Mouse (Mus musculus): ENCODE measurements around the gene Creb5. TPM values are rescaled to one million over a fixed set of nuclear protein-coding genes. Genes with fewer than 3 reads are reported as not detected.

Gene Creb5
- polyA plus RNA-seq, 1 experiment from 2014 or later = 25.4 TPM

DNA sequence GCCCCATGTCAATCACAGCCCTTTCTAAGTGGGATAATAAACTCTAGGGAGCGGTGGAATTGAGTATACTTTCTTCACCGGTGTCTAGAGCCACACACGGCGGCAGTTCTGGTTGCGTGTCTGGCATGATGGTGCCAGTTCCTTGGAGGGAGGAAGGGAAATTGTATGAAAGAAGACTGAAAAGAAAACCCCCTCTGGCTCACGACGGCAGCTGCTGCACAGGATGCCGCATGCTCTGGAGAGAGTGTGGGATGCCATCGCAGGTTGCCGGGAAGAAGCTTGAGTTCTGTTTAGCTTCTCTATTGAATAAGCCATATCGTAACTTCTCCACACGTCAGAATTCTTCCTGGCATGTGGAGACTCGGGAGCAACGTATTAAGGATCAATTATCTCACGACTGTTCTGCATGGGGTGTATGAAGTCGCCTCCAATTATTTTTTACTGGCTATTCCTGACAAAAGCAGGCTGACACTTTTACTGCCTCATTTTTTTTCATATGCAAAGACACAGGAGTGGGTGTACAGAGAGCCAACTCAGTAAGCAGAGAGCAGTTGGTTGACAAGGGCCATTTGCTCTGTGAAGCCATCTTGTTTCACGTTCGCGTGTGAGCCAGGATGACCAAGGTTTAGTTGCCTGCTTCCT lies 296.3 kb downstream of the Creb5 start:
- no peak overlapping the region for H3K4me2 ChIP-seq (ENCODE audit: low read depth, low read length)
- H3K27ac ChIP-seq (ENCODE audit: low read length) = no peak overlapping the region
- H3K4me3 ChIP-seq (ENCODE audit: low read length) = no peak overlapping the region
- no peaks in the 10 kb centered on the region for H3K9me3 ChIP-seq (replicated peaks; ENCODE audit: control insufficient read depth, low read length)
- no peak for ATAC-seq (replicated peaks; ENCODE audit: extremely low read depth, insufficient read depth, low FRiP score)
- 72% methylated on average over 19 of the region's 19 CpGs for WGBS
- H3K9ac ChIP-seq (ENCODE audit: low read length) = no peak overlapping the region
- H3K27me3 ChIP-seq (ENCODE audit: control insufficient read depth, insufficient read depth, low read length) = no peaks in the 10 kb centered on the region
- no peaks in the 10 kb centered on the region for H3K36me3 ChIP-seq (ENCODE audit: control insufficient read depth, insufficient read depth)
- H3K4me1 ChIP-seq (ENCODE audit: control insufficient read depth, insufficient read depth, low read length) = peaks cover 25% of the 10 kb centered on the region

DNA sequence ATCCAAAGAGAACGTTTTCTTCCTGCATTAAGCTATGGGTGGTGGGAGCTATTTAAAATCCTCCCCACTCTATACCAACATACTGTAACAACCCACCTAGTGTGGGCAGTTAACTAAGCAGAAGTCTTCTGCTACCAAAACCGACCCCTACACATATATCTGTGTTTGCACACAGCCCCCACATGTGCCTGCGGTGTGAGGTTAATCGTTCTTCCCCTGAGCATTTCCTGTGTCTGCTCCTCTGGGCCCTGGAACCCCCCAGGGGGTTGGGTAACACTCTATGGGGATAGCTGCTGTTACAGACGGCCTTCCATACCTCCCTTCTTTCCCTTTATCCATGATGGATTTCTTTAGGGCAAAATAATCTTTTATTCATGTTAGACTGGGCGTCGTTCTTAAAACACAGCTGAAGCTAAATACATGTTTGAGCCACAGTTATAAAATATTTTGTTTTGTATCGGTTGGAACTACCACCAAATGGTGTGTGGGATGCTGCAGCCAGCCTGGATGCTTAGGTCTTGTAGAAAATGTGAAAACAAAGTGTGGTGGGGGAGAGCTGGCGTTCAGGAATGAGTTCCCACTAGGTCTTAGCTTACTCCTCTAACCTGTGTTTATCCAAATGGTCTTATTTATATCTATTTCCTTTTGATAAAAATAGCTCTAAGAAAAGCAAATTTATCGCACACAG lies 297.8 kb downstream of the Creb5 start:
- Histone ChIP-seq H3K4me3 (ENCODE audit: low read length) (no peak overlapping the region), H3K27me3 (ENCODE audit: control insufficient read depth, insufficient read depth, low read length) (no peaks in the 10 kb centered on the region), H3K27ac (ENCODE audit: low read length) (no peak overlapping the region), H3K9ac (ENCODE audit: low read length) (no peak overlapping the region), H3K4me2 (ENCODE audit: low read depth, low read length) (no peak overlapping the region), H3K9me3 (replicated peaks; ENCODE audit: control insufficient read depth, low read length) (no peaks in the 10 kb centered on the region), H3K36me3 (ENCODE audit: control insufficient read depth, insufficient read depth) (peaks cover 4% of the 10 kb centered on the region; the same call in 1 of the 2 replicates), H3K4me1 (ENCODE audit: control insufficient read depth, insufficient read depth, low read length) (peaks cover 31% of the 10 kb centered on the region)
- WGBS = 44% methylated on average over 10 of the region's 10 CpGs
- peak; percentile 52; the same call in 1 of the 2 replicates for ATAC-seq (replicated peaks; ENCODE audit: extremely low read depth, insufficient read depth, low FRiP score)

DNA sequence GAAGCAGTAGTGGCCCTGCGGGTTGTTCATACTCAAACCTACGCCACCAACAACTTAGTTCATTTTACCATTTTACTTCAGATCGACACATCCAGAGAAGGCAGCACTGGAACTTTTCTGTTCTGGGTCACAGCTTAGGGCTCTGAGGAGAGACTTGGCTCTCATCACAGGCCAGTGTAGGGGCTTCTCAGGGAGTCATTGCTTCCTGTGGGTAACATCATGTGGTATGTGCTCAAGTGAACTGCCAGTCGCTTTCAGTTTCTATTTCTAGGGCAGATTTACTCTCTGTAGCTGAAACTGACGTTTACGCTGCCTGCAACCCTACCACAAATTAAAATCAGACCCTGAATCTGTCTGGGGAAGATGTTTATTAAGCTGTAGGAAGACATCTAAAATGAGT lies 302.7 kb downstream of the Creb5 start:
- 57% methylated on average over 6 of the region's 6 CpGs for whole genome bisulfite sequencing
- Histone ChIP-seq H3K4me3 (ENCODE audit: low read length) (no peak overlapping the region), H3K27me3 (ENCODE audit: control insufficient read depth, insufficient read depth, low read length) (no peaks in the 10 kb centered on the region), H3K9me3 (replicated peaks; ENCODE audit: control insufficient read depth, low read length) (no peaks in the 10 kb centered on the region), H3K27ac (ENCODE audit: low read length) (peak overlapping the region; percentile 37), H3K9ac (ENCODE audit: low read length) (peak overlapping the region; percentile 49), H3K4me1 (ENCODE audit: control insufficient read depth, insufficient read depth, low read length) (peaks cover 34% of the 10 kb centered on the region), H3K4me2 (ENCODE audit: low read depth, low read length) (peak overlapping the region; percentile 55), H3K36me3 (ENCODE audit: control insufficient read depth, insufficient read depth) (peaks cover 7% of the 10 kb centered on the region)
- no peak for ATAC-seq (replicated peaks; ENCODE audit: extremely low read depth, insufficient read depth, low FRiP score)

- Histone ChIP-seq H3K36me3 (ENCODE audit: control insufficient read depth, insufficient read depth) (peaks cover 10% of the 10 kb centered on the region), H3K9ac (ENCODE audit: low read length) (no peak overlapping the region), H3K4me3 (ENCODE audit: low read length) (no peak overlapping the region), H3K27me3 (ENCODE audit: control insufficient read depth, insufficient read depth, low read length) (no peaks in the 10 kb centered on the region), H3K4me1 (ENCODE audit: control insufficient read depth, insufficient read depth, low read length) (peaks cover 28% of the 10 kb centered on the region), H3K27ac (ENCODE audit: low read length) (no peak overlapping the region), H3K9me3 (replicated peaks; ENCODE audit: control insufficient read depth, low read length) (no peaks in the 10 kb centered on the region), H3K4me2 (ENCODE audit: low read depth, low read length) (no peak overlapping the region)
- ATAC-seq (replicated peaks; ENCODE audit: extremely low read depth, insufficient read depth, low FRiP score) = no peak
- 77% methylated on average over 5 of the region's 5 CpGs for WGBS
These were observed 305.2 kb downstream of the Creb5 start for GRCm38 (mm10) chr6:53592230-53592629.

- no peaks in the 10 kb centered on the region for H3K9me3 ChIP-seq (replicated peaks; ENCODE audit: control insufficient read depth, low read length)
- 37% methylated on average over 4 of the region's 4 CpGs for WGBS
- no peak overlapping the region for H3K4me3 ChIP-seq (ENCODE audit: low read length)
- no peak overlapping the region for H3K9ac ChIP-seq (ENCODE audit: low read length)
- H3K27ac ChIP-seq (ENCODE audit: low read length) = no peak overlapping the region
- peaks cover 8% of the 10 kb centered on the region for H3K36me3 ChIP-seq (ENCODE audit: control insufficient read depth, insufficient read depth)
- H3K4me1 ChIP-seq (ENCODE audit: control insufficient read depth, insufficient read depth, low read length) = peaks cover 28% of the 10 kb centered on the region
- no peak for ATAC-seq (replicated peaks; ENCODE audit: extremely low read depth, insufficient read depth, low FRiP score)
- no peak overlapping the region for H3K4me2 ChIP-seq (ENCODE audit: low read depth, low read length)
- no peaks in the 10 kb centered on the region for H3K27me3 ChIP-seq (ENCODE audit: control insufficient read depth, insufficient read depth, low read length)
These were observed 306.5 kb downstream of the Creb5 start for GRCm38 (mm10) chr6:53593603-53594002.

- Histone ChIP-seq H3K4me2 (ENCODE audit: low read depth, low read length) (no peak overlapping the region), H3K4me3 (ENCODE audit: low read length) (no peak overlapping the region), H3K27ac (ENCODE audit: low read length) (no peak overlapping the region), H3K36me3 (ENCODE audit: control insufficient read depth, insufficient read depth) (peaks cover 5% of the 10 kb centered on the region), H3K9ac (ENCODE audit: low read length) (no peak overlapping the region), H3K4me1 (ENCODE audit: control insufficient read depth, insufficient read depth, low read length) (peaks cover 27% of the 10 kb centered on the region), H3K27me3 (ENCODE audit: control insufficient read depth, insufficient read depth, low read length) (no peaks in the 10 kb centered on the region), H3K9me3 (replicated peaks; ENCODE audit: control insufficient read depth, low read length) (no peaks in the 10 kb centered on the region)
- WGBS = 90% methylated on average over 4 of the region's 4 CpGs
- ATAC-seq (replicated peaks; ENCODE audit: extremely low read depth, insufficient read depth, low FRiP score) = no peak
These were observed 307.2 kb downstream of the Creb5 start for GRCm38 (mm10) chr6:53594316-53594715.

DNA sequence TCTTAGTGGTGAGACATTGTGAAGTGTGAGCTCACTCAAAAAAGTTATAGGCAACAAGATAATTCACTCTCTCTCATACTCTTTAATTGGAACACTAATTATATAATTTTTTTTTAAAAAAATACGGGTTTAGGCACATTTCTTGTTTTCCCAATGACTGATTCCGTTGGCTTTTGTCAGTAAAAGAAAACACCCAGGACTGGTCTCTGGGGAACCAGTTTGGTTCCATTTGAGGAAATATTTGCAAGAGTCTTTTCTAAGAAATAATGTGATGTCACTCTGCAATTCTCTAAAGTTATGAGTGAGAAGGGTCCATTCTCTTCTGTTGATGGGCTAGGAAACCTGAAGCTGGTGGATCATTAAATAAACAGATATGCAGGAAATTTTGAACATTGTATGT lies 309.3 kb downstream of the Creb5 start:
- H3K9ac ChIP-seq (ENCODE audit: low read length) = no peak overlapping the region
- no peak overlapping the region for H3K27ac ChIP-seq (ENCODE audit: low read length)
- peaks cover 15% of the 10 kb centered on the region for H3K4me1 ChIP-seq (ENCODE audit: control insufficient read depth, insufficient read depth, low read length)
- WGBS = 76% methylated on average over 2 of the region's 2 CpGs
- H3K36me3 ChIP-seq (ENCODE audit: control insufficient read depth, insufficient read depth) = peaks cover 5% of the 10 kb centered on the region
- H3K9me3 ChIP-seq (replicated peaks; ENCODE audit: control insufficient read depth, low read length) = no peaks in the 10 kb centered on the region
- no peak overlapping the region for H3K4me2 ChIP-seq (ENCODE audit: low read depth, low read length)
- no peak overlapping the region for H3K4me3 ChIP-seq (ENCODE audit: low read length)
- ATAC-seq (replicated peaks; ENCODE audit: extremely low read depth, insufficient read depth, low FRiP score) = no peak
- H3K27me3 ChIP-seq (ENCODE audit: control insufficient read depth, insufficient read depth, low read length) = no peaks in the 10 kb centered on the region

DNA sequence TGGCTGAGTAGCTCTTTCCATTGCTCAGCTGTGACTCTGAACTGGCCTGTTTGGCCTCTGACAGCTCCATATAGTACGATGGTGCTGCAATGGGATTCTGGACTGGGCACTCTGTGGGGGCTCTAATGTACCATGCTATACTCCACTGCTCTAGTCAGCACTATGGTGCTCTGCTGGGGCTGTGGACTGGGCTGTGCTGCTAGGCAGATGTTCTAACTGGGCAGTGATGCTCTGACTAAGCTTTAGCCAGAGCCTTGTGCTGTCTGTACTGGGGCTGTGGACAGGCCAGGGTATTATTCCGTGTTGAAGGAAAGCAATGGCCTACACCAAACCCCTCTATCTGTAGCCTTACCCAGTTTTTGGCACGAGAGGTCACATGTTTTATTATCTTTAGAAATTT lies 316.0 kb downstream of the Creb5 start:
- no peak overlapping the region for H3K27ac ChIP-seq (ENCODE audit: low read length)
- 76% methylated on average over 3 of the region's 3 CpGs for WGBS

GRCm38 (mm10) chr6:53603695-53604094 lies 316.6 kb downstream of the Creb5 start:
- Histone ChIP-seq H3K27me3 (ENCODE audit: control insufficient read depth, insufficient read depth, low read length) (no peaks in the 10 kb centered on the region), H3K4me3 (ENCODE audit: low read length) (no peak overlapping the region), H3K9ac (ENCODE audit: low read length) (0 out of 2 replicates have a peak overlapping the region, but pooled peaks have one; percentile 31), H3K9me3 (replicated peaks; ENCODE audit: control insufficient read depth, low read length) (no peaks in the 10 kb centered on the region), H3K4me2 (ENCODE audit: low read depth, low read length) (no peak overlapping the region), H3K4me1 (ENCODE audit: control insufficient read depth, insufficient read depth, low read length) (peaks cover 13% of the 10 kb centered on the region), H3K36me3 (ENCODE audit: control insufficient read depth, insufficient read depth) (no peaks in the 10 kb centered on the region; the same call in 1 of the 2 replicates), H3K27ac (ENCODE audit: low read length) (peak overlapping the region; percentile 63; the same call in 1 of the 2 replicates)
- 71% methylated on average over 5 of the region's 5 CpGs for WGBS
- no peak for ATAC-seq (replicated peaks; ENCODE audit: extremely low read depth, insufficient read depth, low FRiP score)

More for the DNA sequence above, 316.0 kb downstream of the Creb5 start:
- no peaks in the 10 kb centered on the region for H3K27me3 ChIP-seq (ENCODE audit: control insufficient read depth, insufficient read depth, low read length)
- no peak for ATAC-seq (replicated peaks; ENCODE audit: extremely low read depth, insufficient read depth, low FRiP score)
- no peak overlapping the region for H3K4me3 ChIP-seq (ENCODE audit: low read length)
- no peak overlapping the region for H3K4me2 ChIP-seq (ENCODE audit: low read depth, low read length)
- no peak overlapping the region for H3K9ac ChIP-seq (ENCODE audit: low read length)
- H3K9me3 ChIP-seq (replicated peaks; ENCODE audit: control insufficient read depth, low read length) = no peaks in the 10 kb centered on the region
- H3K36me3 ChIP-seq (ENCODE audit: control insufficient read depth, insufficient read depth) = no peaks in the 10 kb centered on the region; the same call in 1 of the 2 replicates
- peaks cover 11% of the 10 kb centered on the region for H3K4me1 ChIP-seq (ENCODE audit: control insufficient read depth, insufficient read depth, low read length)

All from heart, embryonic 16.5 days (tissue).